Mouse (Mus musculus) retina, embryonic 14.5 days (tissue): Measurements from ENCODE around the gene Ankar.

Source experiments
- DNase-seq: peaks from one replicate; pipeline ENCODE4 v3.0.0-alpha.2; 2015; ENCODE audit warnings: low spot score

Gene Ankar

GRCm38 (mm10) chr1:72711684-72712083, 11.3 kb upstream of the Ankar start:
- no peak for DNase-seq

DNA sequence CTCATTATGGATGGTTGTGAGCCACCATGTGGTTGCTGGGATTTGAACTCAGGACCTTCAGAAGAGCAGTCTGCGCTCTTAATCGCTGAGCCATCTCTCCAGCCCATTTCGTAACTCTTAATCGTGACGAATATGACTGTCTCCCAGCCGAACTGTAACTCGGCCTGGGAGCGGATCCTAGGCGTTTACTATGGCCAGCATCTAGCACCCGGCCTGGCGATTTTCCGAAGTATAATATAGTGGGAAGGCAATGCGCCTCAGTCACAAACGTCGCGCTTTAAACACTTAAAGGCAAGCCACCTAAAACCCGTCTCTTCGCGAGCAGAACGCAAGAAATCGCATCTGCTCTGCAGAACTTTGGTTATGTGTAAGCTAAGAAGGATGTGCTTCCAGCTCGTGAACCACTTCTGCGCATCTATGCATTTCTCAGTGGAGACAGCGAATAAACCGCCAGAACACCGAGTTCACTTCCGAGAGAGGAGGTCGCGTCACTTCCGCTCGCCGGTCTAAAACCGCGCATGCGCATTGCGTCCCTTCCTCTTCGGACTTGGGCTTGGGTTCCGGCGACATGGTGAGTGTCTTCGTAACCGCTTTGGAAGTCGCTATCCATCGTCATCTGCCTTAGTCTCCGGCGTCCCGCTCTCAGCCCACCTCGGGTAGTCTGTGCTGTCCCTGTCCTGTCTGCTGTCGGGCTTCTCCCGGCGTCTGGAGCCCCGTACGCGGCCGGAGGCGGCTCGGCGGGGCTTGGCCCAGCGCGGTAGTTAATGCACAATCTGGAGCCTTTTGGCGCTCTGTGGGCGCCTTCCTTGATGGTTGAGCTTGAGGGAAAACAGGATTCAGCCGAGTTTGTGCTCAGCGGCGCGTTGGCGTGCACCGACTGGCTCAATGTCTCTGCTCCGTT, 10.6 kb upstream of the Ankar start, which contains the start of gene Rpl37a:
Gene Rpl37a (plus strand): TSS at position 538 of the 901 bp plus-strand sequence.
- DNase-seq: peak; percentile 97

GRCm38 (mm10) chr1:72707525-72707924, 7.1 kb upstream of the Ankar start:
- no peak for DNase-seq

- DNase-seq: no peak
Observed at GRCm38 (mm10) chr1:72698651-72699050, 1.7 kb downstream of the Ankar start.

- DNase-seq: no peak
Observed at GRCm38 (mm10) chr1:72696256-72696655, 4.1 kb downstream of the Ankar start.

- no peak for DNase-seq
Observed at GRCm38 (mm10) chr1:72673070-72673469, 27.3 kb downstream of the Ankar start.

DNA sequence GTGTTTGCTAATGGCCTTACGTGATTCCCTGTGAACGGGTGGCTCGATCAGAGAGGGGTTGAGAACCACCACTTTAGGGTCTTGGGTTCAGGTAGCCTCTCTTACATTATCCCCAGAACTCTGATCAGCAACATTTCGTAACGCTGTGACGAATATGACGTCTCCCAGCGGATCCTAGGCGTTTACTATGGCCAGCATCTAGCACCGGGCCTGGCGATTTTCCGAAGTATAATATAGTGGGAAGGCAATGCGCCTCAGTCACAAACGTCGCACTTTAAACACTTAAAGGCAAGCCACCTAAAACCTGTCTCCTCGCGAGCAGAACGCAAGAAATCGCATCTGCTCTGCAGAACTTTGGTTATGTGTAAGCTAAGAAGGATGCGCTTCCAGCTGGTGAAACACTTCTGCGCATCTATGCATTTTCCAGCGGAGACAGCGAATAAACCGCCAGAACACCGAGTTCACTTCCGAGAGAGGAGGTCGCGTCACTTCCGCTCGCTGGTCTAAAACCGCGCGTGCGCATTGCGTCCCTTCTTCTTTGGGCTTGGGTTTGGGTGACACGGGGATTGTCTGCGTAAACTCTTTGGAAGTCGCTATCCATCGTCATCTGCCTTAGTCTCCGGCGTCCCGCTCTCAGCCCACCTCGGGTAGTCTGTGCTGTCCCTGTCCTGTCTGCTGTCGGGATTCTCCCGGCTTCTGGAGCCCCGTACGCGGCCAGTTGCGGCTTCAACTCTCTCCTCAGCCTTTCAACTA, 59.5 kb downstream of the Ankar start:
- DNase-seq: peak; percentile 71

DNA sequence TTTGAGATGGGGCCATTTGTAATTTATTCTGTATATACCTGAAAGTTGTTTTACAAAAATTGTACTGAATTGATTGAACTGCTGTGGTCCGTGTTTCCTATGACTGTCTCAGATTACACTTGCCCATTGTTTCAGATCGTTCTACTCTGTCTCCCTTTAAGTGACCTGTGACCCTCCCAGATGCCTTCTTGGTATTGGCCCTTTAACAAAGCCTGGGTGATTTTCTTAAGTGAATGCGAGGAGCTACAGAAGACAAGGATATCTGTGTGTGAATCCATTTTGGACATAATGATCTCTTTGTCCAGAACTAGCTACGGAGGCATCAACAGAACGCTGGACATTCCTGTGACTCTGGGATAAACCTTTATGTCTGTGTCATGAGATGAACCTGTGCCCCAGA, 65.2 kb downstream of the Ankar start:
- no peak for DNase-seq

DNA sequence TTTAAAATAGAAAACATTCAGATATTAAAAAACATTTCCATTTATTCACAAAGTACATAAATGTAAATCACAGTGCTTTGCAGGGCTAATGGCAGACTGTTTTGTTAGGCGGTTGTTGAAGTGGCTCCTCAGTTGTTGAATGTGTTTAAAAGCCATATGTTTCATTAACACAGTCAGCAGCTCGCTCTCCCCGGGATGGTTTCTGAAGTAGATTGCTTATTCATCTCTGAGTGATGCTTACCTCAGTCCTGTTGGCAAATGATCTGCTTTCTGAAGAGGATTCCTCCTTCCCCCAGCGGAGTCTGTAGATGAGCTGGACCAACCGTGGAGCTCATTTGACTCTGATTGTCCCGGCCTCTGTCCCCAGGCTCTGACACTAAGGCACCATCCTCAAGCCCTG, 88.2 kb downstream of the Ankar start:
- no peak for DNase-seq

- DNase-seq: peak; percentile 21
Observed at GRCm38 (mm10) chr1:72609887-72610877, 90.2 kb downstream of the Ankar start.

GRCm38 (mm10) chr1:72609129-72609528, 91.2 kb downstream of the Ankar start:
- DNase-seq: no peak

DNA sequence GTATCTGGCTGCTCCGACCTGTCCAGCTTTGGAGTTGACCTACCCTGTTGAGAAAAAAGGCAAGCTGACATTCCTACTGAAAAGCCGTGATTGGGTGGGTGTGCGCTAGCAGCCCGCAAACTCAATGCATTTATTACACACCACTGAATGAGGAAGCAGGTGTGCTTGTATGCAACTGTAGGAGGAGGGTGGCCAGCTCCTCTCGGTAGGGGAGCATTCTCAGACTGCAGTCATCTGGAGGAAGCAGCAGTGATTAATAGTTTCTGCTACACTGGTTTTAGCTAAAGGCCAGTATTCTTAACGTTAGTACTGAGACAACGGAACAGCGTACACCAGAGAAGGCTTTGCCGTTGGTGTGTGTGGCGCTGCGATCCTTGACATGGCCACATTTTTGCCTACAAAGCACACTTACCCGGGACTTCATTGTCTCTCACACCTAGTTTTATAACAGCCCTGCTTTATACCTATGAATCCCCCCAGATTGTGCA, 94.1 kb downstream of the Ankar start:
- peak; percentile 37 for DNase-seq

DNA sequence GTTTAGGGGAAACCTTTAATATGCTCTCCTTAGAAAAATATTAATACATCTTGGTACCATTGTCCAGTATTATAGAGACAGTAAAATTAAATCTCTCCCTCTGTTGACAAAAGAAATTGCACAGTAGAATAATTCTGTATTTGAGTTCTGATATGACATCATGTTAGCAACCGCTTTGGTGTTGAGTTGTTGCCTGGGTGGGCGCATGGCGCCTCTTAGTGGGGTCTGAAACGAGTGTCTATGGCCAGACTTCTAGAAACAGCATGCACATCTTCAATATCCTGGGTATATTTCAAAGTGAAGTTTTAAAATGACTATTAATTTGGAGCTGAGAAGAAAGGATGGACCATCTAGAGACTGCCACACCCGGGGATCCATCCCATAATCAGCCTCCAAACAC, 97.6 kb downstream of the Ankar start:
- DNase-seq: no peak

DNA sequence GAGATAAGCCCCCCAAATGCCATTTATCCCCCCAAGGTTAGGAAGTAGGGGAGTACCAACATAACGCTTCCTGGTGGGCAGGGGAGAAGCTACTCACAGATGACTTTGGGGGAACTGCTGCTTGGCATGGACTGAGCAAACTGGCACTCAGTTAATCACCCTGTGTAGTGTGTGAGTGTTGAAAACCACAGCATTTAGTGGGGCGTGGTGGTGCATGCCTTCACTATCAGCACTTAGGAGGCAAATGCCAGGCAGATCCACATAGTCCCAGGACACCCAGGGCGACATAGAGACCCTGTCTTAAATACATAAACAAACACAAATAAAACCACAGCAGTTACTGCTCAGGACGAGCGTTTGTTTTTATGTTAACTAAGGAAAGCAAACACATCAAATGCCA, 98.2 kb downstream of the Ankar start:
- DNase-seq: no peak

DNA sequence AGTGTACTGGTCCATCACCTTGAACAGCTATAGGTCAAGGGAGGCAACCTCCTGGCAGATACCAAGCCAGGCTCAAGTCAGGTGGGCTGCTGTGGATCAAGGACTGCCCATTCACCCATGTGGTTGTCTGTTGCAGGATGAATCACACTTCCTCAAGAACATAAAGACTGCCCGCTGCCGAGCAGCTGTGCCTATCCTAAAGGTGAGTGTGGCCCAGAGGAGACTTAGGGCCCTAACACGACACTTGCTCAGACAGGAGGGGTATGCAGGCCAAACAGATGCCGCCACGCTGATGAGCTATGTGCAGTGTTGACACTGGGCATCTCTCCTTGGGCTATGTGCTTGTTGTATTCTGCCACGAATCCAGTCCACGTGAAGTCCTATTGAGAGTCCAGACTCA, 99.1 kb downstream of the Ankar start:
- DNase-seq: no peak

- no peak for DNase-seq
Observed at GRCm38 (mm10) chr1:72600778-72601177, 99.6 kb downstream of the Ankar start.

DNA sequence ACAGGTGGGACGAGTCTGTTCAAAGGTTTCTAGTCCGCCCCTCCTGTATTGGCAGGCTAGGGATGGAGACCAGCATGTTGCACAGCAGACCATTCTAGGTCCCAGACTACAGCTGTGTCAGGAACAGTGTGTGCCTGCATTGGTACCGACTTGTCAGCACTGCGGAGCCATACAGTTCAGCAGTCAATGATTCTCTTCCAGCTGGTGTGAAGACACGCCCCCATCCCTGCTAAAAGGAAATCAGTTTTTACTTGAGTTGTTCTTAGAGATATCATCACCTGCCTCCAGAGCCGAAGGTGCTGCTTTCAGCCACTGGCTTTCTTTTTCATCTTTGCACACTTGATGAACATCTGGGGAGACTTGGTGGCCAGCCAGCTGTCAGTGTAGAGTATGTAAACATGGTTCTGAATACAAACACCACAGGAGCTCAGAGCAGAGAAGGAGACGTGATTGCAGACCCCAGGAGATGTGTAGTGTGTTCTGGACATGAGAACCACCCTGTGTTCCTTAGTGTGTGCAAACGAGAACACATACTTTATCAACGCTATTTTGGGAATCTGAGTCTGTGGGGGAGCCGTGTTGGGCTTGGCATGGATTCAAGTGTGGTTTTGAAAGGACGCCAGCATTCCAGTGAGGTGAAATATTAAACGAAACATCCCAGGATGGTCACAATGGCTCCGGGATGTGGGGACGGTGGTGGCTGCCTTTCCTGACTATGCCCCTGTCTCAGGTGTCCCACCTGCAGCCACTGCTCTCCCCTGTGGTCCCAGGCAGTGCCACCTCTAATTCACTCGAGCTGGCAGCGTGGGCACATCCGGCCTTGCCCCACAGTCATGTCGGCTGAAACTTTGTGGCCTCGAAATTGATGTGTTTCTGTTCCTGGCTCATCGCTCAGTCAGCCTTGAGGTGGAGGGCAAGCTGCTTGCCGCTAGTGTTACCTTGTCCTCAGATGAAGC, 101.0 kb downstream of the Ankar start:
- DNase-seq: no peak

- DNase-seq: no peak
Observed at GRCm38 (mm10) chr1:72596231-72596630, 104.1 kb downstream of the Ankar start.

DNA sequence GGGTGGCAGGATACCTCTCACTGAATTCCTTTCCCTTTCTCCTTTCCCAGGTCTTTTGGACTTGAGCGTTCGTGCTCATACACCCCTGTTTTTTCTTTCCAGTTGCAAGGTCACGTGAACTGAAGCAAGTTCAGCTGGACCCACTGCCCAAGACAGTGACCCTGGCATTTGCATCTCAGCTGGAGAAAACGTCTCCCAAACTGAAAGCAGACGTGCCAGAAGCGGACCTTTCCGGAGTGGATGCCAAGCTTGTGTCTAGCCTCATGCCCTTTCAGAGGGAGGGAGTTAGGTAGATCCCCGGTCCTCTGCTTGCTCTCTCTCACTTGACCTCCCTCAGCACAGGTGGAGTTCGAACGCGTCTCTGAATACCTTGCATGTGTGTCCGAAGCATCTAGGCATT, 104.7 kb downstream of the Ankar start:
- DNase-seq: no peak

- no peak for DNase-seq
Observed at GRCm38 (mm10) chr1:72593340-72593951, 106.9 kb downstream of the Ankar start.
